Mouse (Mus musculus): Measurements from ENCODE around the gene Eif4g1. TPM values are rescaled to one million over a fixed set of nuclear protein-coding genes. Genes with fewer than 3 reads are reported as not detected.

Gene Eif4g1
- polyA plus RNA-seq, 1 experiment from 2014 or later, result 153 TPM

Other genes starting within 250 kb of the Eif4g1 start
- gene Abcc5, start 241.9 kb upstream of the Eif4g1 start, polyA plus RNA-seq (2014; fragmentation: Nextera tagmentation; extraction: Ambion mirVana), result 63.5 and 63.8 TPM in 2 replicates
- 82.4 and 88.0 TPM in 2 replicates for gene Eif2b5, start 169.5 kb upstream of the Eif4g1 start, polyA plus RNA-seq (2014; fragmentation: Nextera tagmentation; extraction: Ambion mirVana)
- 26.5 and 30.8 TPM in 2 replicates for gene Dvl3, start 151.3 kb upstream of the Eif4g1 start, polyA plus RNA-seq (2014; fragmentation: Nextera tagmentation; extraction: Ambion mirVana)
- gene Ap2m1, start 132.8 kb upstream of the Eif4g1 start, polyA plus RNA-seq (2014; fragmentation: Nextera tagmentation; extraction: Ambion mirVana), result 573 and 628 TPM in 2 replicates
- 54.2 and 61.5 TPM in 2 replicates for gene Abcf3, start 119.7 kb upstream of the Eif4g1 start, polyA plus RNA-seq (2014; fragmentation: Nextera tagmentation; extraction: Ambion mirVana)
- 2.2 and 3.1 TPM in 2 replicates for gene Vwa5b2, start 78.8 kb upstream of the Eif4g1 start, polyA plus RNA-seq (2014; fragmentation: Nextera tagmentation; extraction: Ambion mirVana)
- 33.1 and 36.3 TPM in 2 replicates for gene Eef1akmt4, start 56.7 kb upstream of the Eif4g1 start, polyA plus RNA-seq (2014; fragmentation: Nextera tagmentation; extraction: Ambion mirVana)
- gene Gm49333, start 56.7 kb upstream of the Eif4g1 start, polyA plus RNA-seq (2014; fragmentation: Nextera tagmentation; extraction: Ambion mirVana), result 0.70 TPM in 1 of 2 replicates, not detected in the other
- 40.2 and 40.6 TPM in 2 replicates for gene Alg3, start 56.6 kb upstream of the Eif4g1 start, polyA plus RNA-seq (2014; fragmentation: Nextera tagmentation; extraction: Ambion mirVana)
- 2.1 and 3.0 TPM in 2 replicates for gene Camk2n2, start 47.0 kb upstream of the Eif4g1 start, polyA plus RNA-seq (2014; fragmentation: Nextera tagmentation; extraction: Ambion mirVana)
- 3.3 and 5.0 TPM in 2 replicates for gene Ece2, start 38.5 kb upstream of the Eif4g1 start, polyA plus RNA-seq (2014; fragmentation: Nextera tagmentation; extraction: Ambion mirVana)
- 278 and 312 TPM in 2 replicates for gene Psmd2, start 16.7 kb upstream of the Eif4g1 start, polyA plus RNA-seq (2014; fragmentation: Nextera tagmentation; extraction: Ambion mirVana)
- gene Fam131a, start 24.9 kb downstream of the Eif4g1 start, polyA plus RNA-seq (2014; fragmentation: Nextera tagmentation; extraction: Ambion mirVana), result 10.9 and 11.2 TPM in 2 replicates
- 107 and 115 TPM in 2 replicates for gene Polr2h, start 49.4 kb downstream of the Eif4g1 start, polyA plus RNA-seq (2014; fragmentation: Nextera tagmentation; extraction: Ambion mirVana)
- gene Clcn2, start 49.4 kb downstream of the Eif4g1 start, polyA plus RNA-seq (2014; fragmentation: Nextera tagmentation; extraction: Ambion mirVana), result 11.9 and 13.3 TPM in 2 replicates
- gene Chrd, start 64.8 kb downstream of the Eif4g1 start, polyA plus RNA-seq (2014; fragmentation: Nextera tagmentation; extraction: Ambion mirVana), result 9.1 and 11.7 TPM in 2 replicates
- gene Thpo, start 66.2 kb downstream of the Eif4g1 start, polyA plus RNA-seq (2014; fragmentation: Nextera tagmentation; extraction: Ambion mirVana), result 0.54 and 0.89 TPM in 2 replicates

Data from embryonic facial prominence, embryonic 14.5 days (tissue).